Mouse (Mus musculus) embryonic stem cell, embryonic (primary cell): Measurements from ENCODE around the gene Efhd2.

Source experiments
- CTCF ChIA-PET, 4 experiments: fragments of 300-600 bp in 2 of 4; fragments of 350-600 bp in 2 of 4; sonication (Branson Sonifier 250); formaldehyde crosslinking; loops; one replicate each; lab custom pipeline; 2022; ENCODE audit warnings: inconsistent platforms in 2 of 4; lab: Charles Lee
- POLR2A ChIA-PET, 4 experiments: fragments of 300-600 bp in 2 of 4; fragments of 350-600 bp in 2 of 4; sonication (Branson Sonifier 250); formaldehyde crosslinking; loops; one replicate each; lab custom pipeline; 2022; ENCODE audit warnings: antibody characterized with exemption in 4 of 4, inconsistent platforms in 1 of 4; lab: Charles Lee

Gene Efhd2

DNA sequence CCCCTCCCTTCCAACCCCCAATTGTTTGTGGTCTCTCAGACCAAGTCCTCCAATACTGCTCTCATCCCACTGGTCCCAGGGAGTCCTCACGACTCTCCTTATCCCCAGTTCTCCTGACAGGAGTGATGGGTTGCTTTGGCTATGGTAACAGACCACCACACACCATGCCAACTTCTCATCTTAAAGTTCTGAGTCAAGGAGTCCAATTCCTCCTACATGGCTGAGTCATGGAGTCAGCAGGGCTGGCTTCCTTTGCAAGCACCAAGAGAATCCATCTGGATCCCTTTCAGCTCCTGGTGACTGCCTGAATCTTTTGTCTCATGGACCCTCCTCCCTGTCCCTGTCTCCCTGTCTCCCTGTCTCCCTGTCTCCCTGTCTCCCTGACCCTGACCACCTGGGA, 40.8 kb downstream of the Efhd2 start:
- ChIA-PET POLR2A (no interaction called here), CTCF (no interaction called here)

- CTCF ChIA-PET, result interaction anchor here (0.8 to 1.8 kb wide), 10 partner anchors 9 to 447 kb away, joined by 3 to 11 read pairs (median 4); partner anchors contain the start of gene Tmem82 (in 1 of the 4)
- POLR2A ChIA-PET, result interaction anchor here in 3 of 4 experiments (0.6 to 2.8 kb wide), 20 partner anchors 8 to 666 kb away, joined by 3 to 16 read pairs (median 5); partner anchors contain the start of genes Casp9 (in 3 of the 3), Ctrc (in 1 of the 3), Dnajc16 (in 1 of the 3) and Tmem82 (in 1 of the 3)
These were observed 43.4 kb downstream of the Efhd2 start for GRCm38 (mm10) chr4:141831361-141831760.

- CTCF ChIA-PET, result interaction anchor here in 1 of 4 experiments (0.6 kb wide), 1 partner anchor 189 kb away, joined by 3 read pairs; no protein-coding TSS in a partner anchor
- POLR2A ChIA-PET, result interaction anchor here in 3 of 4 experiments (0.6 to 2.8 kb wide), 7 partner anchors 7 to 212 kb away, joined by 3 to 16 read pairs (median 8); partner anchors contain the start of genes Casp9 (in 1 of the 3) and Tmem82 (in 1 of the 3)
These were observed 44.3 kb downstream of the Efhd2 start for GRCm38 (mm10) chr4:141830381-141830780.

DNA sequence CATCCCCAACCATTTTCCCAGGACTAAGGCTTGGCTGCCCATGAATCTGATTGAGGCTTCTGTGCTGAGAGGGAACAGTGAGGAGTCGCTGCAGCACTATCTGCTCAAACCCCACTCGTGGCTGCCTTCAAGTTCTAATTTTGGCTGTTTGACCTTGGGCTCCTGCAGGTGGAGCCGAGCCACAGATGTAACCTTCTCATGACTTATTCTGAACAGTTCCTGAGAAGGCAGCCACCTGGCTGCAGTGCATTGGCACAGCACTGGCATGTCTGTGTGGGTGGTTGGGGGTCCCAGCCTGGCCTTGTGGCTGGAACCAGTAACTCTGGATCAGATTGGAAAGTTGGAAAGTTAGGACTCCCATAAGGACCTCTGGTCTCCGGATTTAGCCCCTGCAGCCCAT, 46.5 kb downstream of the Efhd2 start:
- CTCF ChIA-PET, result no interaction called here
- POLR2A ChIA-PET, result interaction anchor here in 1 of 4 experiments (1.2 kb wide), 1 partner anchor 9 kb away, joined by 3 read pairs; no protein-coding TSS in a partner anchor

GRCm38 (mm10) chr4:141827401-141827800, 47.3 kb downstream of the Efhd2 start:
- ChIA-PET CTCF (interaction anchor here in 2 of 4 experiments (0.6 to 0.7 kb wide), 2 partner anchors 30 to 169 kb away, joined by 3 to 12 read pairs; no protein-coding TSS in a partner anchor), POLR2A (interaction anchor here in 1 of 4 experiments (1.2 kb wide), 1 partner anchor 8 kb away, joined by 3 read pairs; no protein-coding TSS in a partner anchor)

DNA sequence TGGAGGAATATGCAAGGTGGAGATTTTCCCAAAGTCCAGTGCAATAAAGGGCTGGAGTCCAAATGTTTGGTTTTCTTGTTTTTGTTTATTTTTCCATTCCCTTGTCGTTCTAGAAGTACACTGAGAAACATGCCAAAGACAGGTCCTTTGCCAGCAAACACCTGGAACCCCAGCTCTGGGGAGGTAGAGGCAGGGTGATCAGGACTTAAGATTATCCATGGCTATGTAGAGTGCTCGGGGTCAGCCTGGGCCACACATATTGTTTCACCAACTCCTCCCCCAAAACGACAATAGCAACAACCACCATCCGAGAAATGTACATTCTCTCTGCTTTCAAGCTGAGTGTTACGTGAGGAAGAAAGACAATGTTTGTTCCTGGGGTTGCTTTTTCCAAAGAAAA, 48.7 kb downstream of the Efhd2 start, which contains the start of gene Cela2a:
TSS of gene Cela2a (minus strand) at position 101 of the 400 bp plus-strand sequence.
- POLR2A ChIA-PET, result interaction anchor here in 2 of 4 experiments (1.2 to 1.9 kb wide), 2 partner anchors 32 to 33 kb away, joined by 3 to 4 read pairs; partner anchors contain the start of gene Casp9 (in 2 of the 2)
- CTCF ChIA-PET, result interaction anchor here in 1 of 4 experiments (1.3 kb wide), 1 partner anchor 16 kb away, joined by 4 read pairs; no protein-coding TSS in a partner anchor

GRCm38 (mm10) chr4:141822979-141823378, 51.7 kb downstream of the Efhd2 start:
- ChIA-PET CTCF (interaction anchor here (0.6 to 2.5 kb wide), 15 partner anchors 9 to 656 kb away, joined by 3 to 11 read pairs (median 5); partner anchors contain the start of genes Casp9 (in 2 of the 4) and Tmem82 (in 1 of the 4)), POLR2A (interaction anchor here in 2 of 4 experiments (0.6 to 2.3 kb wide), 6 partner anchors 9 to 203 kb away, joined by 3 to 13 read pairs (median 6); partner anchors contain the start of gene Casp9 (in 1 of the 2))

GRCm38 (mm10) chr4:141822089-141822488, 52.6 kb downstream of the Efhd2 start:
- CTCF ChIA-PET, result interaction anchor here (0.6 to 2.5 kb wide), 18 partner anchors 8 to 1082 kb away, joined by 3 to 11 read pairs (median 4); partner anchors contain the start of genes Casp9 (in 1 of the 4) and Tmem82 (in 1 of the 4)
- POLR2A ChIA-PET, result interaction anchor here in 2 of 4 experiments (0.9 to 2.3 kb wide), 3 partner anchors 8 to 257 kb away, joined by 3 to 13 read pairs (median 8); no protein-coding TSS in a partner anchor

DNA sequence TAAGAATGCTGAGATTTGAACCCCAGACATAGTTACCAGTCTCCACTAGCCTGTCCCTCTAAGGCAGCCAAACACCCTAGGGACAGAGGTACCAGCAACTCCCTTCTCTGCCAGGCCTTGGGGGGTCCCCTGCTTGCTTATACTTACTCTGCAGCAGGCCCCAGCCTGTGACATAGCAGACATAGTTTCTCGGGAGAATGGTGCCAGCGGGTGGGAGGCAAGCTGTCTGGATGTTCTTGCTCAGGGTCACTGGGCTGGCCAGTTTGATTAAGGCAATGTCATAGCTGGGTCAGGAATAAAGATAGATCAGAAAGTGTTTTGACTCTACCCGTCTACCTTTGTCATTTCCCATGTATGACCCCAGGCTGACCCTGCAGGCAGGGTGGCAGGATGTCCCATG, 53.5 kb downstream of the Efhd2 start:
- ChIA-PET POLR2A (interaction anchor here in 1 of 4 experiments (1.1 kb wide), 1 partner anchor 11 kb away, joined by 3 read pairs; no protein-coding TSS in a partner anchor), CTCF (interaction anchor here in 2 of 4 experiments (0.5 to 2.5 kb wide), 6 partner anchors 8 to 1360 kb away, joined by 3 to 11 read pairs (median 4); partner anchors contain the start of gene Ddi2 (in 1 of the 2))

DNA sequence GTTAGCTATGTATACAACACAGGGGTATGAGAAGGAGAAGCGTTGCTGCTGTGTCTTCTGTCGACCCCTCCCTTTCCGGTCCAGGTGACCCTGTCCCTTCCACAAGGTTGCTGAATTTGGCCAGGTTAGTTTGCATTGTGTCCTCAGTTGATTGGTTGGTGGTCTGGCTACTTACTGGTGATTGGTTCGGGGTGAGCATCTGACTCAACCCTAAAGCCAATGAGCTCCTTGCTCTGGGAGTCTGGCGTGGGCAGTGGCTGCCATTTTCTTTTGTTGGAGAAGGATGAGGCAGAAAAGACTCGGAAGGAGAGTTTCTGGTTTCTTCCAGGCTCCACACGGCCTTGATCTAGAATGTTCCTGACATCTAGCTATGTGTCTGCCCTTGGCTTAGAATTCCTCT, 55.4 kb downstream of the Efhd2 start:
- ChIA-PET POLR2A (interaction anchor here in 3 of 4 experiments (0.6 to 2.3 kb wide), 20 partner anchors 8 to 398 kb away, joined by 3 to 13 read pairs (median 3); partner anchors contain the start of genes Casp9 (in 2 of the 3), Ddi2 (in 1 of the 3) and Tmem82 (in 1 of the 3)), CTCF (interaction anchor here in 3 of 4 experiments (0.5 to 1.8 kb wide), 8 partner anchors 8 to 46 kb away, joined by 3 to 7 read pairs (median 4); no protein-coding TSS in a partner anchor)

- ChIA-PET POLR2A (interaction anchor here in 3 of 4 experiments (0.6 to 2.3 kb wide), 18 partner anchors 9 to 398 kb away, joined by 3 to 13 read pairs (median 3); partner anchors contain the start of genes Casp9 (in 3 of the 3), Ddi2 (in 1 of the 3) and Tmem82 (in 1 of the 3)), CTCF (interaction anchor here in 3 of 4 experiments (0.5 to 1.8 kb wide), 8 partner anchors 8 to 436 kb away, joined by 3 to 7 read pairs (median 4); no protein-coding TSS in a partner anchor)
These were observed 55.9 kb downstream of the Efhd2 start for GRCm38 (mm10) chr4:141818861-141819260.

DNA sequence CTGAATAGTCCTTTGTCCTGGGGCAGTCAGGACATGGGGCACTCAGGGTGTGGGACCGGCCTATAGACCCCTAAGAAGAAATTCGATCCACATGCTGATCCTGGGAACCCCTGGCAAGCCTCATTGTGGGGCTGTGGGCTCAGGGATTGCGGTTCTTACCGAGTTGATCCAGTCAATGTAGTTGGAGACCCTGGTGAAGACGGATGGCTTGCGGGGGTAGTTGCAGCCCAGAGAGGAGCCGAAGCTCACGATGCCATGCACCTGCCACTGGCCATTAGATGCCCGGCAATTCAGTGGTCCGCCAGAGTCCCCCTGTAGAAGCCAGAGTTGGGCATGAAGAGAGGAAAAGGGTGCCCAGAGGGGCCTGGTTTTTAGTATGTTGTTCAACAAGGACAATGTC, 57.0 kb downstream of the Efhd2 start:
- ChIA-PET CTCF (interaction anchor here in 3 of 4 experiments (0.7 to 1.8 kb wide), 4 partner anchors 8 to 435 kb away, joined by 3 to 7 read pairs (median 4); no protein-coding TSS in a partner anchor), POLR2A (interaction anchor here in 1 of 4 experiments (0.6 to 1.8 kb wide), 2 partner anchors 22 to 24 kb away, joined by 3 to 8 read pairs; partner anchors contain the start of gene Casp9)

- ChIA-PET POLR2A (interaction anchor here in 1 of 4 experiments (0.6 to 1.8 kb wide), 3 partner anchors 21 to 140 kb away, joined by 3 to 8 read pairs (median 3); partner anchors contain the start of gene Casp9), CTCF (no interaction called here)
These were observed 57.7 kb downstream of the Efhd2 start for GRCm38 (mm10) chr4:141816776-141817655.

DNA sequence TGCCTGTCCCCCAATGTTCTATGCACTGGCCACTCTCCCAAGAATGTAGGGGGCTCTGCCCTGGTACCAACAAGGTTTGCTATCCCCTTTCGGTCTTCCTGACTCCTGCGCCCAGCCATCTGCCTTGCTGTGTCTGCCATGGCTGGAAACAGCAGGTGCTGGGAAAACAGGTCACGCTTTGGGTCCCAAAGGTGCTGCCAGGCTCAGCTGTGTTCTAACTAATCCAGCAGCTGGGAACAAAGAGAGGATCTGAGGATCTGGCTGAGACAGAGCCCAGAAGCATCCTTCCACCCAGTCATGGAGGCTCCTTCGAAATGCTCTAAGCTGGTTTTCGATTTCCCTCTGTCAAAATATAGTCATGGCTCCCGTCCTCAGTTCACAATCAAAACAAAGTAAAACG, 58.5 kb downstream of the Efhd2 start:
- POLR2A ChIA-PET, result interaction anchor here in 1 of 4 experiments (0.7 to 1.1 kb wide), 3 partner anchors 26 to 139 kb away, joined by 3 read pairs; partner anchors contain the start of gene Dnajc16
- CTCF ChIA-PET, result interaction anchor here in 2 of 4 experiments (0.6 to 0.7 kb wide), 2 partner anchors 148 to 386 kb away, joined by 3 to 4 read pairs; no protein-coding TSS in a partner anchor

DNA sequence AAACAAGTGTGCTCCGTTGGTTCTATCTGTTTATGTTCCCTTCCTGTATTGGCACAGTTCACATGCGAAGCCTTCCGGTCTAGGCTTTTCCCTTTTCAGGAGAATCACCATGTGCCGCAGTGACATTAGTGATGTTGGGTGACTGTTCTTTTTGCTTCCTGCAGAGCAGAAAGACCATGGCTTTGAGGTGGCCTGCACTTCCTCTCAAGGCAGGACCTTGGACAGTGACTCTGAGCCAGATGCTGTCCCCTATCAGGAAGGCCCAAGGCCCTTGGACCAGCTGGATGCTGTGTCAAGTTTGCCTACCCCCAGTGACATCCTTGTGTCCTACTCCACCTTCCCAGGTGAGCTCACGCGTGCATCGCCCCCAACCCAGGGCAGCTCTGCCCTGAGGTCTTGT, 63.3 kb downstream of the Efhd2 start:
- CTCF ChIA-PET, result interaction anchor here in 2 of 4 experiments (0.8 to 1.5 kb wide), 4 partner anchors 8 to 46 kb away, joined by 3 to 5 read pairs (median 4); no protein-coding TSS in a partner anchor
- POLR2A ChIA-PET, result interaction anchor here in 3 of 4 experiments (1.2 to 1.6 kb wide), 4 partner anchors 18 to 193 kb away, joined by 3 to 9 read pairs (median 6); partner anchors contain the start of genes Casp9 (in 3 of the 3) and Tmem82 (in 1 of the 3)

DNA sequence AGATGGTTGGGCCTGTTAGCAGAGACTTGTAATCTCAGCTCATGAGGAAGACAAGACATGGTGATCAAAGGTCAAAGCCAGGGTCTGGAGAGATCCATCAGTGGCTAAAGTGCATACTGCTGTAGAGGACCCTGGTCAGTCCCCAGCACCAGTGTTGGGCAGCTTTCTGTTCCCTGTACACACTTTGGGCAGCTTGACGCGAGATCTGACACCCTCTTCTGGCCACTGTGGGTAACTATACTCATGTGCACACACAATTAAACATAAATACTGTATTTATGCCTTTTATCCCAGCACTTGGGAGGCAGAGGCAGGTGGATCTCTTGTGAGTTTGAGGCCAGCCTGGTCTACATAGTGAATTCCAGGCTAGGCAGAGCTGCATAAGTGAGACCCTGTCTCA, 63.7 kb downstream of the Efhd2 start:
- POLR2A ChIA-PET, result interaction anchor here in 3 of 4 experiments (1.2 to 1.6 kb wide), 4 partner anchors 17 to 193 kb away, joined by 3 to 9 read pairs (median 6); partner anchors contain the start of genes Casp9 (in 3 of the 3) and Tmem82 (in 1 of the 3)
- CTCF ChIA-PET, result interaction anchor here in 3 of 4 experiments (0.5 to 1.5 kb wide), 8 partner anchors 8 to 159 kb away, joined by 3 to 8 read pairs (median 4); partner anchors contain the start of gene Casp9 (in 1 of the 3)
